Mouse (Mus musculus) brain, embryonic 14.5 days (tissue): ENCODE results near the gene Tefm.

Source experiments
- CTCF ChIP-seq: fragments of 200-500 bp; IDR thresholded peaks from 2 replicates; pipeline ENCODE4 v1.5.1; 2012; ENCODE audit warnings: inconsistent platforms, mild to moderate bottlenecking, moderate library complexity, borderline replicate concordance; ENCODE audit not compliant: insufficient read depth, insufficient read length; ENCODE audit errors: extremely low read depth
- POLR2A ChIP-seq: fragments of 200-500 bp; IDR thresholded peaks from 2 replicates; pipeline ENCODE4 v1.6.1; 2012; ENCODE audit warnings: mild to moderate bottlenecking, inconsistent platforms, borderline replicate concordance; ENCODE audit not compliant: poor library complexity, insufficient read depth, insufficient read length, severe bottlenecking; ENCODE audit errors: extremely low read depth

DNA sequence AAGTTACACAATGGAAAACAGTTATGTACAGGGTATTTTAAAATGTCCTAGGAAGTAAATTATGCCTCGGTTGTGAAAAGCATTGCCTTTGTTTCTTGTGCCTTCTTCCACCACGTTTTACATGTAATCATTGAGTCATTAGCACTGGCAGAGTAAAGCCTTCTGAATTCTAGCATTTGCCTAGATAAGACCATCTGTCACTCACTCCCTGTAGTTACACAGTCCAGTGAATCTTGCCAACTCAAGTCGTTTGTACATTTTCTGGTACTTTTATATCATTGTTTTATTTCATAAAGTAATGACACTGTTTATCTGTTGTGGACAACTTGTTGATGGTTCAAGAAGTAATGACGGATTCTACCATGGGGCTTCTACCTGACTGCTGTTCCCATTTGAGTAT lies 7.2 kb downstream of the Tefm start:
- TF ChIP-seq POLR2A (no peak), CTCF (no peak)
